Mouse (Mus musculus) liver, adult (tissue): ENCODE data around the gene Rps27.
A peak's percentile ranks its signal among the peaks of the same experiment; 100 is the strongest.

Experiments
- GATA4 ChIP-seq: IDR thresholded peaks from 2 replicates; pipeline ENCODE4 v1.6.1; 2014; ENCODE audit warnings: mild to moderate bottlenecking, low read length; ENCODE audit not compliant: insufficient replicate concordance

Rps27 gene

DNA sequence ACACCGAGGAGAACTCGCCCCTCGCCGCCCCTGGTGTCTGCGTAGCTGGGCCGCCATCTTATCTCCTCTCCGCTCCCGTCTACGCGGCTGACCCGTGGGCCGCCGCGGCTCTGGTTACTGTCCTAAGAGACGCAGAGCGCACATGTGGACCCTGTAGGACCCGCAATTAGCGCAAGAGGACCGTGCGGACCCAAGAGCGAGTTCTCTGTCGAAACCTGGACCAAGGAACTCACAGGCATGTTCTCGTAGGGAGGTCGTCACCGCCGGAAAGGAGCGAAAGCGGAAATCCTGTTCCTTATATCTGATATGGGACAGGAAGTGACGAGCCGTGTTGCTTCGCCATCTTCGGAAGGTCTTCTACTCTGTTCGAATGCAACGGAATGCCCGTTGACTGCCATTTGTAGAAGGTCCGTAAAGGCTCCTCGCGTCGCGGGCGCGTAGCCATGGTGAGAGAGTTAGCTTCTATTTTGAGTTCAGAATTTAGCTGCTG lies at the start of gene Rps27, which contains the start of gene Rab13:
TSS of gene Rps27 (minus strand) at position 275 of the 490 bp plus-strand sequence.
TSS of gene Rab13 (plus strand) at position 319 of the 490 bp plus-strand sequence.
- peak; percentile 73; the same call in 1 of the 2 replicates for TF ChIP-seq GATA4

DNA sequence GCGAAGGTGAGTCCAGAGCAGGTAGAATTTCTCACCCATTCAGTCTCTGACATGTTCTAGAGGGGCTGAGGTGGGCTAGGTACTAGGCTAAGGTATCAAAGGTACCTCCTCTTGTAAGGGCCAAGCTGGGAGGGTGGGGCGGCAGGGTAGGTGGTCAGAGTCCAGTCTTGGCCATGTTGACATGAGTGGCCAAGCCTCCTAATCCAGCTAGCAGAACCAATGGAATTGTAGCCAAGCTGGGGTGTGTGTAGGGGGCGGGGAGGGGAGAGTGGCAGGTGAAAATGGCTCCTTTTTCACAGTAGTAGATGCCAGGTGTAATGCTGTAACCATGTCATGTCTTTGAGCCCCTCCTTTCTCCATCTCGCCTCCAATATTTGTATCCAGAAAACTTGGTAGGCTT lies 45.1 kb upstream of the Rps27 start:
- TF ChIP-seq GATA4: no peak

DNA sequence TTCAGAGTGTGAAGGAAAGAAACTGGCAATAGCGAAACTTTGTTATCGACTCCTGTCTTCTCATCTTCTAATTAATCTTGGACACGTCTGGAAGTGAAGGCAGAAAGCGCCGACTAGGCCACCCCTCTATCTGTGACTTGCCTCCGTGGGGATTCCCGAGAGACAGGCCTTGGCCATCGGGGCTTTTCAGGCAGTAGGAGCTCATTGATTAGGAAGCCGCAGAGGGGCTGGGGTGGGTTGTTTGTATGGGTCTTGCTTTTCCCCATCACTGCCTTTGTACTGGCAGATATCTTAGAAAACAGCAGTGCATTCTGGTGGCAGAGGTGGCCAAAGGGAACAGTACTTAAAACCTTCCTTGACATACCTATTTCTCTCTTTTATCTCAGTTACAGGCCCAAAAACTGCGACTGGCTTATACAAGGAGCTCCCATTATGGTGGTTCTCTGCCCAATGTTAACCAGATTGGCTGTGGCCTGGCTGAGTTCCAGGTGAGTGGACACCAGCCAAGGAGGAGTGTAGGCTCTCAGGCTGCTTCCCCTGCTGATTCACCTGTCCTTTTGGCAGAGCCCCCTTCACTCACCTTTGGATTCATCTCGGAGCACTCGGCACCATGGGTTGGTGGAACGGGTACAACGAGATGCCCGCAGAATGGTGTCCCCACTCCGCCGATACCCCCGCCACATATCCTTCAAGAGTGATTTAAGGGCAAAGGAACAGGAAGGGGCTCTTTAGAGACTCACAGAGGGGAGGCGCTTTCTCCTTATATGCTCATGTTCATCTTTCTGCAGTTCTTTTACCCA lies 43.5 kb upstream of the Rps27 start:
- TF ChIP-seq GATA4: no peak

DNA sequence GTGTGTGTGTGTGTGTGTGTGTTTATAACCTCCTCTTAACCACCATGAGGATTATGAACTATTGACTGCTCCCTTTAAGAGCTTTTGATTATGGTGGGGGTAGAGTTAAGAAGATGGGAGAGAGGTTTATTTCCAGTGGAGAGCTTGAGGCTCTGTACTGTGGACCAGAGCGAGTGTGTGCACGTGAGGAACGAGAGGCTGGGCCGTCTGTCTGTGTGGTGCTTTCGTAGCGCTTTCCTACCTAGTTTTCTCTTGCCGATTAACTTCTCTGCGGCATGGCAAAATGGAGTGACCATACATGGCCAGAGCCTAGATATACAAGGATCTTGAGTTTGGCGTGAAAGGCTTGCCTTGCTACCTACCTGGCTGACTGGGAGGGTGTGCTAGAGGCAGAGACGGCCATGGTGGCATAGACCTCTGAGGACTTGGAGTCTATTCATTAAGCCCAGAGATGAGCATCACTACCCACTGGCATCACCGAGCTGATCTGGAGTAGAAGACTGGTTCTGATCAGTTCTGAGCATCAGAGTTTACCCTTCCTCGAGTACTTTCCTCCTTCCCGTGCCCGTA lies 42.4 kb upstream of the Rps27 start:
- TF ChIP-seq GATA4: no peak

DNA sequence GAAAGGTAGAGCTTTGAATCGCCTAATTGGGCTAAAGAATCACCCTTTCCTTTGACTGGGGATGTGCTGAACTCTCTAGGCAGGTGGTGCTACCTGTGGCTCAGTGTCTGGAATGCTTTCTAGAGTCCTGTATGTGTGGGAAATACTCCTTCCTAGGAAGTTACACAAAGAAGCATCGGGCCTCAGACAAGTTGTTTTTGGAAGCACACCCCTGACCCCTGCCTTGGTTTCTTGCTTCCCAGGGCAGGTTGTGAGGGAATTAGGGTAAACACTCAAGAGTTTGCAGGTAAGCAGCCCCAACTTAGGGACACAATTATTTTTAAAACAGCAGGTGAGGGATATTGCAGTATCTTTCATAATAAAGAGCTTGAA lies 41.7 kb upstream of the Rps27 start:
- no peak for TF ChIP-seq GATA4

DNA sequence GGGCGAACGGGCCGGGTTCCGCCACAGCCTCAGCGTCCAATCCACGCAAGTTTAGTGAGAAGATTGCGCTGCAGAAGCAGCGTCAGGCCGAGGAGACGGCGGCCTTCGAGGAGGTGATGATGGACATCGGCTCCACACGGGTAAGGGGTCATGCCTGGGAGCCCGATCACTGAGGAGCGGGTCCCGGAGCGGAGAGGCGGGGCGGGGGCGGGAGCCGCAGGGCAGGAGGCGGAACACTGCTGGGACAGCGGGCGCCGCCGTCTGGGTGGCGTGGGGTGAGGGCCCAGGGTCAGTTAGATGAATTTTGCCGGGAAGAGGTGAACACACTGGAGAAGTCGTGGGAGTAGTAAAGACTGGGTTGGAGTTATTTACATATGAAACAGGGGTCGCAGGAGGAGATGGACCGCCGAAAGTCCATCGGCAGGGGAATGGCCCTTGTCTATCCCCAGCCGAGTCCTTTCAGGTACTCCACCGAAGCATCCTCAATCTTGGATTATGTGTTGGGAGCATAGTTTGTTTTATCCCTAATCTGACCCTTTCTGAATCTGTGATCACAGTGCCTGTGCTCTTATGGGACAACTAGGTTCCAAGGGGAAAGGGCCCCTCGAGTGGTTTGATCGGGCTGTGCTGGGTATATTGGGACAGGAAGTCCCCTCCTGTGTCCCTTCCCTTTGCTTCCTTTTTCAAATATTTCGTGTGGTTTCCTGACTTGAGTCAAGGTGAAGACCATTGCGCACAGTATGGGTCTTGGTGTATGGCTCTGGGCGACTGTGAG lies 41.2 kb upstream of the Rps27 start:
- no peak for TF ChIP-seq GATA4

DNA sequence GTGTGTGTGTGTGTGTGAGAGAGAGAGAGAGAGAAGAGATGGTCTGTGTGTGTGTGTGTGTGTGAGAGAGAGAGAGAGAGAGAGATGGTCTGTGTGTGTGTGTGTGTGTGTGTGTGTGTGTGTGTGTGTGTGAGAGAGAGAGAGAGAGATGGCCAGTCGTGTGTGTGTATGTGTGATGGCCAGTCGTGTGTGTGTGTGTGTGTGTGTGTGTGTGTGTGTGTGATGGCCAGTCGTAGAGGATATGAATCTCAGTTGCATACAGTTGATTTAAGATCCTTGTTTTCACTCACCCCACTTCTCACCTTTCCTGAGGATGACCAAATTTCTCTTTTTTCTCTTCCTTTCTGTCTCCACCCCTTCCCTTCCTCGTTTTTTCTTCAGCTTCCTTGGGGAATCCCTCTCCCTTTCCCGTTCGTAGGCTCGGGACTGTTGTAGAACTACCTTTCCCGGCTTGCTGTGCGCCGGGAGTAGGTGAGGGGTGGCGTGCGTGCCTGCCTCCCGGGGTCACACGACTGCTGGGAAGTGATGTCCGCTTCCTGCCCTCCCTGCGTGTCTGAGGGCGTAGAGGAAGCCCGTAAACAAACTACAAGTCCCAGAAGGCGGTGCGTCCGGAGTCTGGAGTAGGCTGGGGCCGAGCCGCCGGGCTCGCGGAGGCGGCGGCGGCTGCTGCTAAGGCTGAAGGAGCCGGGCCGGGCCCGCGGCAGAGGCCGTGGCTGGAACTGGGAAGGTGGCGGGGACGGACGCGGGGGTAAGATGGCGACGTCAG lies 40.4 kb upstream of the Rps27 start, which contains the start of gene Crtc2:
TSS of gene Crtc2 (plus strand) at position 511 of the 766 bp plus-strand sequence.
- no peak for TF ChIP-seq GATA4

DNA sequence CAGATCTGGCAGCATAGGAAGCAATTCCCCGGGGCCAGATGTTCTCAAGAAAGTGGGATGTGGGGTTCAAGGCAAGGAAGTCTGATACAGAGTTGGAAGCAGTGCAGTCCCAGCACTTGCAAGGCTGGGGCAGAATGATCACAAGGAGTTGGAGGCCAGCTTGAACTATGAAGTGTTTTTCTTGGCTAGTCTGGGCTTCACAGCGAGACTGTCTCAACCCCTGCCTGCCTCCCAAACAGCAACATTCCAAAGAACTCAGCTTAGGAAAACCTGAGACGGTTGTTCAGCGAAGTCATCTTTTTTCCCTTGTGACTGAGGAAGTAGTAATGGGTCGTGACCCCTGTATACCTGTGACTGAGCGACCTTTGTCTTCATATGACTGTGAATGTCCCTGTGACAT lies 37.3 kb upstream of the Rps27 start:
- TF ChIP-seq GATA4: no peak

DNA sequence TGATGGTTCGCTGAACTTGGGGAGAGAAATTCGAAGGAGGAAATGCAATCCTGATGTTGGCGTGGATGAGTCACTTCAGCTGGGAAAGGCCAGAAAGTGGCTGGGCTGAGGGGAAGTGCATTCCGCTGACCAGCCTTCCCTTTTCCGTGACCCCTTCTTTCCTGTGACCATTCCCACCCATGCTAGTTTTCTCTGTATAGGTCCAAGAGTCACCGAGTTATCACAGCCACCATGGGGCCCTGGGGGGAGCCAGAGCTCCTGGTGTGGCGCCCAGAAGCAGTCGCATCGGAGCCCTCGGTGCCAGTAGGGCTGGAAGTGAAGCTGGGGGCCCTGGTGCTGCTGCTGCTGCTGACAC lies 35.3 kb upstream of the Rps27 start:
- peak; percentile 65; the same call in 1 of the 2 replicates for TF ChIP-seq GATA4

DNA sequence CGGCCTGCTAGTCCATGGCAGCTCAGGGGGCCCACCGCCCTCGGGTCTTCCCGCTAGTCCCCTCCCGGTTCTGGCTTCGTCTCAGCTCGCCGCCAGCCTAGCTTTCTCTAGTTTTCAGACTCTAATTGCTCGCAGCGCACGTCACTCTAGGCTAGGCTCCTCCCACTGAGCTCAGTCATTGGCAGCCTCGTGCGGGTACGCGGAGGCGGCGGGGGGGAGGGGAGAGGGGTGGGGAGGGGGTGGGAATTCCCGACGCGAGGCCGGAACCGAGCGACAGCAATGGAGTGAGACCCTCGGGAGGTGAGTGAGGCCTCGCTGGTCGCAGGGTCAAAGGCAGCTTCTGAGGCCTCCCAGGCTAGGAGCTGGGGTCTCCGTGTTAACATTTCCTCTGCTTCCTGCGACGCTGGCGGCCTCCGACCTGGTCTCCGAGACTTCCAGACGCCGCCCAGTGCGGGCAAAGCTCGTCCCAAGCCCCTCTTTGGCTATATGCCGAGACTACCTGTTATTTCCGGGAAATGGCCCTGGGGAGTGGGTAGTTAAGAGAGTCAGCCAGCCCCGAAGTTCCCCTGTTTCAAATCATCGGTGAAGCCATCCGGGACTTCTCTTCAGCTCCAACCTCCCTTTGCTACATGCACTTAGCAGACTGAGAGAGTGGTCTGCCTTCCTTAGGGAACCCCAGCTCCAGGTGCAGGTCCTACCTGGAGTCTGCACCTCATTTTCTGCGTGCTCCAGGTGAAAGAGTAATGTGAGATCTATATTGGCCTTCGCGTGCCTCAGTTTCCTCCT lies 34.7 kb upstream of the Rps27 start, which contains the start of gene Slc39a1:
TSS of gene Slc39a1 (plus strand) at position 213 of the 786 bp plus-strand sequence.
- no peak for TF ChIP-seq GATA4

DNA sequence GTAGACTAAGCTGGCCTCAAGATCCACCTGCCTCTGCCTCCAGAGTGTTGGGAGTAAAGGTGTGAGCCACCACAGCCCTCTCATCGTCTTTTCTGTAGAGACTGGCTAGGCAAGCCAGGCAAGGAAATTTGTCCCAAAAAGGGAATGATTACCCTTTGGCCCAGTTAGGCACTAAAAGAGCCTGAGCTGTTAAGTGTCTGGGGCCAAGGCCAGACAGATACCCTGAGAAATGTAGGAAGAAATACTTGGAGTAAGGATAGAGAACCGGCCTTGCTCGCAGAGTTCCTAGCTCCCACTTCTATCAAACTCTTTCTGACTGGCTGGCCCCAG lies 34.1 kb upstream of the Rps27 start:
- no peak for TF ChIP-seq GATA4

DNA sequence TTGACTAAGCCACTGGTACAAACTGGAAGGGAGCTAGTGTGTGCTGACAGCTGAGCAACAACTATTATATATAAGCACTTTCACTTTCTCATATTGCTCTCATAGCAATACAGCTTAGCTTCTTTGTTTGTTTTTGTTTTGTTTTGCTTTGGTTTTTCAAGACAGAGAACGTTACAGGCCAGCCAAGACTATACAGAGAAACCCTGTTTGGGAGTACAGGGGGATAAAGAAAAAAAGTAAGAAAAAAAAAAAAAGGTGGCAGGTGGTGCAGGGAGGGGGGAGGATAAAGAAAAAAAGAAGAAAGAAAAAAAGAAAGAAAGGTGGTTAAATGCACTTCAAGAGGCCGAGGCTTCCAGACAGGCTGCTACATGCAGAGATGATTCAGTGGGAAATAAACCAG lies 32.0 kb upstream of the Rps27 start:
- TF ChIP-seq GATA4: no peak

DNA sequence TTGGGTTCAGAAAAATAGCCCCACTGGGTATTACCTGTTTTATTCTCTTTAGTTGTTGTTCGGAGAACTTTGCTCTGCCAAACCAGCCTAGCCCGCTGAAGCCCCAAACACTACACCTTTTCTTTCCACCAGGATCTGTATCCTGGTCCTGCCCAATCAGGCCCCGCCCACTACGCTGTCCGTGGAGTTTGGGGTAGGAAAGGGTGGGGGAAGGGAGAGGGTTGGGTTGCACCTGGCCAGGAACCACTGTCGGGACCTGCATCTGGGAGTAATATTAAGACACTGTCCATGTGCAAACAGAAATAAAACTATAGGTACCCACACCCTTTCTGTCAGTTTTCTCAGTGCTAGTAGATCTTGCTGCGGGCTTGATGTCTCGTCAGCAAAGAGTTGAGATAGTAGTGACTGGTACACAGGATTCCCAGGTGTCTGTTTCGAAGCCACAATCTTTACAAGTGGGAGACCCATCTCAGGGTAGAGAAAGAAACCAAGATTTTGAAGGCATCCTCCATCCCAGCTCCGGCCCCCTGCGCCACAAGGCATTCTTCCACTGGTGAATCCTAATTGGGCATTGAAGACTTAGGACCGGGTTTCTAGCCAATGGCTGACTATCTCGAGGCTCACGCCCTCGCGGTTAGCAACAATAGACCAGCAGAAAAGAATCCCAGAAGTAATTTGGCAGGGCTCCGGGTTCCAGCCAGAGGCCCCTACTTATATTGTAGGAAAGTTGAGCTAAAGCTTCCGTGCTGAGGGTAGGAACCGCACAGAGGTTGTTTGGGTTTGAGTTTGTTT lies 29.7 kb upstream of the Rps27 start, which contains the start of gene Creb3l4:
TSS of gene Creb3l4 (minus strand) at position 529 of the 792 bp plus-strand sequence.
- no peak for TF ChIP-seq GATA4

DNA sequence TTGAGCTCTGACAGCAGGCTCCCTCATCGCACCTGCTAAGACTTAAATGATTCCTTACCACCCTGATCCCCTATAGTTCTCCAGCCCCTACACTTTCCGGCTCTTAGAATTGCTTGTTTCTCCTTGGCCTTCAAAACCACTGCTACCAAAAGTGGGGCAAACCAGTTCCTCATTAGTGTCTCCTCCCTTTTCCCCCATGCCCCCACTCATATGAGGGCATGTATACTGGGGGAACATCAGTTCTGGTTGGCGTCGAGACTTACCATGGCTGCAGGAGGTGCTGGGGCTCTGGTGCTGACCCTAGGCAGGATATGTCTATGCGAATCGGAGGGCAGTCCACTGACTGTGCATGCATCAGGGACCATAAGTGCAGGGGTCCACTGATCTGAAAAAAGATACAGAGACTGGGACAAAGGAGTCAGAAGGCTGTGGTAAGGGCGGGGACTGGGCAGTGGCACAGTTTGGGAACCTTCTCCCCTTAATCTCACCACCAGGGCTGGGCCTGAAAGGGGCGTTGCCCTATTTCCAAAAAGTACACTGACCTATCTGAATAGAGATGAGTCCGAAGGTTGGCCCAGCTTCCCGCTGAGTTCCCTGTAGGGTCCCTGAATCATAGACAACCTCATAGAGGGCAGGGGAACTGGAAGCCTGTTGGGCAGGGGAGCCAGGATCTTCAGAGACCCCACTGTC lies 28.4 kb upstream of the Rps27 start:
- TF ChIP-seq GATA4: no peak
